Mouse (Mus musculus): ENCODE data around the gene Spink4. TPM values are rescaled to one million over a fixed set of nuclear protein-coding genes. Genes with fewer than 3 reads are reported as not detected.

The Spink4 gene
- polyA plus RNA-seq, 2 experiments: 0.58 to 1.3 TPM

GRCm38 (mm10) chr4:40889983-40890382 is 29.9 kb upstream of the Spink4 start:
- 76% methylated on average over 4 of the region's 4 CpGs for WGBS (ENCODE audit: insufficient replicate concordance)
- DNase-seq (ENCODE audit: low read depth in 3 of 3, low spot score in 3 of 3): no peak
- no peaks in the 10 kb centered on the region for H3K27me3 ChIP-seq (ENCODE audit: control insufficient read depth, insufficient read depth, low read length)

GRCm38 (mm10) chr4:40891206-40891605 is 28.6 kb upstream of the Spink4 start:
- Histone ChIP-seq H3K4me3 (ENCODE audit: insufficient read depth in 1 of 2, low read depth in 2 of 2, low read length in 2 of 2) (no peak overlapping the region), H3K9me3 (ENCODE audit: control insufficient read depth, low read length) (no peaks in the 10 kb centered on the region), H3K36me3 (replicated peaks; ENCODE audit: control insufficient read depth, insufficient read depth, low read depth) (no peaks in the 10 kb centered on the region), H3K4me2 (ENCODE audit: low read depth) (no peak overlapping the region), H3K27me3 (ENCODE audit: control insufficient read depth, insufficient read depth, low read length) (no peaks in the 10 kb centered on the region), H3K27ac (no peak overlapping the region), H3K4me1 (replicated peaks; ENCODE audit: control insufficient read depth in 2 of 2, insufficient read depth in 2 of 2, low read length in 1 of 2) (no peaks in the 10 kb centered on the region), H3K9ac (replicated peaks) (no peak overlapping the region)
- TF ChIP-seq CTCF (IDR thresholded peaks at IDR 0.05; ENCODE audit: low read depth) (no peak), EP300 (IDR thresholded peaks at IDR 0.05; ENCODE audit: low read depth) (no peak)
- no peak for DNase-seq (ENCODE audit: low read depth in 3 of 3, low spot score in 3 of 3)
- 75% methylated on average over 5 of the region's 5 CpGs for WGBS (ENCODE audit: insufficient replicate concordance)
- ATAC-seq (ENCODE audit: insufficient read depth): no peak

More at GRCm38 (mm10) chr4:40889983-40890382, 29.9 kb upstream of the Spink4 start:
- H3K4me1 ChIP-seq (replicated peaks; ENCODE audit: control insufficient read depth in 2 of 2, insufficient read depth in 2 of 2, low read length in 1 of 2): no peaks in the 10 kb centered on the region
- H3K4me3 ChIP-seq (ENCODE audit: insufficient read depth in 1 of 2, low read depth in 2 of 2, low read length in 2 of 2): no peak overlapping the region
- no peak for ATAC-seq (ENCODE audit: insufficient read depth)
- TF ChIP-seq EP300 (IDR thresholded peaks at IDR 0.05; ENCODE audit: low read depth) (no peak), CTCF (IDR thresholded peaks at IDR 0.05; ENCODE audit: low read depth) (no peak)
- H3K36me3 ChIP-seq (replicated peaks; ENCODE audit: control insufficient read depth, insufficient read depth, low read depth): no peaks in the 10 kb centered on the region
- H3K4me2 ChIP-seq (ENCODE audit: low read depth): no peak overlapping the region
- no peak overlapping the region for H3K27ac ChIP-seq
- no peak overlapping the region for H3K9ac ChIP-seq (replicated peaks)
- no peaks in the 10 kb centered on the region for H3K9me3 ChIP-seq (ENCODE audit: control insufficient read depth, low read length)

- H3K27me3 ChIP-seq (ENCODE audit: control insufficient read depth, insufficient read depth, low read length): no peaks in the 10 kb centered on the region
- DNase-seq (ENCODE audit: low read depth in 3 of 3, low spot score in 3 of 3) (no peak), ATAC-seq (ENCODE audit: insufficient read depth) (no peak)
- WGBS (ENCODE audit: insufficient replicate concordance): 64% methylated on average over 3 of the region's 3 CpGs
- no peak overlapping the region for H3K4me3 ChIP-seq (ENCODE audit: insufficient read depth in 1 of 2, low read depth in 2 of 2, low read length in 2 of 2)
- H3K36me3 ChIP-seq (replicated peaks; ENCODE audit: control insufficient read depth, insufficient read depth, low read depth): no peaks in the 10 kb centered on the region
- H3K4me2 ChIP-seq (ENCODE audit: low read depth): no peak overlapping the region
- peaks cover 3 to 7% of the 10 kb centered on the region in 2 experiments; a peak in 3 of 4 replicates for H3K4me1 ChIP-seq (replicated peaks; ENCODE audit: control insufficient read depth in 2 of 2, insufficient read depth in 2 of 2, low read length in 1 of 2)
- H3K27ac ChIP-seq: no peak overlapping the region
- no peaks in the 10 kb centered on the region for H3K9me3 ChIP-seq (ENCODE audit: control insufficient read depth, low read length)
- H3K9ac ChIP-seq (replicated peaks): no peak overlapping the region
- TF ChIP-seq EP300 (IDR thresholded peaks at IDR 0.05; ENCODE audit: low read depth) (no peak), CTCF (IDR thresholded peaks at IDR 0.05; ENCODE audit: low read depth) (no peak)
Measured at GRCm38 (mm10) chr4:40895118-40895517, 24.7 kb upstream of the Spink4 start.

GRCm38 (mm10) chr4:40895646-40896045 is 24.2 kb upstream of the Spink4 start:
- ATAC-seq (ENCODE audit: insufficient read depth) (no peak), DNase-seq (ENCODE audit: low read depth in 3 of 3, low spot score in 3 of 3) (no peak)
- no peak overlapping the region for H3K27ac ChIP-seq
- peaks cover 6 to 12% of the 10 kb centered on the region in 2 experiments for H3K4me1 ChIP-seq (replicated peaks; ENCODE audit: control insufficient read depth in 2 of 2, insufficient read depth in 2 of 2, low read length in 1 of 2)
- no peak overlapping the region for H3K9ac ChIP-seq (replicated peaks)
- no peaks in the 10 kb centered on the region for H3K27me3 ChIP-seq (ENCODE audit: control insufficient read depth, insufficient read depth, low read length)
- no peaks in the 10 kb centered on the region for H3K36me3 ChIP-seq (replicated peaks; ENCODE audit: control insufficient read depth, insufficient read depth, low read depth)
- H3K4me2 ChIP-seq (ENCODE audit: low read depth): no peak overlapping the region
- H3K4me3 ChIP-seq (ENCODE audit: insufficient read depth in 1 of 2, low read depth in 2 of 2, low read length in 2 of 2): no peak overlapping the region
- TF ChIP-seq CTCF (IDR thresholded peaks at IDR 0.05; ENCODE audit: low read depth): peak; percentile 36; the same call in 1 of the 2 replicates
- TF ChIP-seq EP300 (IDR thresholded peaks at IDR 0.05; ENCODE audit: low read depth): no peak
- H3K9me3 ChIP-seq (ENCODE audit: control insufficient read depth, low read length): no peaks in the 10 kb centered on the region
- WGBS (ENCODE audit: insufficient replicate concordance): 85% methylated on average over 2 of the region's 2 CpGs

DNA sequence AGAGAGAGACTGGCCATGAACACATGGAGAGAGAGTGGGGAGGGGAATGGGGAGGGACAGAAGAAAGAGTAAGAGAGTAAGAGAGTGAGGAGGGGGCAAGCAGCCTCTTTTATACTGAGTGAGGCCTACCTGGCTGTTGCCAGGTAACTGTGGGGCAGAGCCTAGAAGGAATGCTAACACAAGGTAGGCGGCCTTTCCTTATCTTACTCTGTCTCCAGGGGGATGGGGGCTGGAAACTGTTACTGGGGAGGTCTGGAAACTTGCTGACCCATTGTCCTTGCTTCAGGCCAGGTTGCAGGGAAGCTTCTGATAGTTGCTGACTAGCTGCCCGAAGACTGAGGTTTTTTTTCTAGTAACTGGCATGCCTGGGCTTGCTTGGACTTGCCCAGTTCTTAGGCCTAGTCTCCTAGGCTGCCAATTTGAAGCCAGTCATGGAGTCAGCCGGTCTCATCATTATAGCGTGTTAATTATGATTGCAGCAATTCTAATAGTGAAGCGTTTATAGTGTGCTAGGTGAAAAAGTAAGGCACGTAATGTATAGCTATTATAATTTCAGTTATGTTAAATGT is 21.3 kb upstream of the Spink4 start:
- Histone ChIP-seq H3K36me3 (replicated peaks; ENCODE audit: control insufficient read depth, insufficient read depth, low read depth) (no peaks in the 10 kb centered on the region), H3K4me1 (replicated peaks; ENCODE audit: control insufficient read depth in 2 of 2, insufficient read depth in 2 of 2, low read length in 1 of 2) (peaks cover 6 to 14% of the 10 kb centered on the region in 2 experiments), H3K9me3 (ENCODE audit: control insufficient read depth, low read length) (no peaks in the 10 kb centered on the region), H3K9ac (replicated peaks) (no peak overlapping the region), H3K27ac (no peak overlapping the region), H3K4me2 (ENCODE audit: low read depth) (no peak overlapping the region), H3K4me3 (ENCODE audit: insufficient read depth in 1 of 2, low read depth in 2 of 2, low read length in 2 of 2) (no peak overlapping the region), H3K27me3 (ENCODE audit: control insufficient read depth, insufficient read depth, low read length) (no peaks in the 10 kb centered on the region)
- WGBS (ENCODE audit: insufficient replicate concordance): 77% methylated on average over 6 of the region's 6 CpGs
- DNase-seq (ENCODE audit: low read depth in 3 of 3, low spot score in 3 of 3): no peak
- ATAC-seq (ENCODE audit: insufficient read depth): no peak
- TF ChIP-seq EP300 (IDR thresholded peaks at IDR 0.05; ENCODE audit: low read depth) (no peak), CTCF (IDR thresholded peaks at IDR 0.05; ENCODE audit: low read depth) (no peak)
